Mouse (Mus musculus): ENCODE measurements at regions not wholly inside any gene's neighbourhood (a gene's known extent, or its start where the extent isn't known, plus 50 kb on each side); places are given as distances from the start of the nearest gene placed in this dataset.
"Not testable (repeated sequence)": the region's sequence is repeated elsewhere in the genome, so short reads cannot be mapped to it uniquely, and the experiment has no call there.

DNA sequence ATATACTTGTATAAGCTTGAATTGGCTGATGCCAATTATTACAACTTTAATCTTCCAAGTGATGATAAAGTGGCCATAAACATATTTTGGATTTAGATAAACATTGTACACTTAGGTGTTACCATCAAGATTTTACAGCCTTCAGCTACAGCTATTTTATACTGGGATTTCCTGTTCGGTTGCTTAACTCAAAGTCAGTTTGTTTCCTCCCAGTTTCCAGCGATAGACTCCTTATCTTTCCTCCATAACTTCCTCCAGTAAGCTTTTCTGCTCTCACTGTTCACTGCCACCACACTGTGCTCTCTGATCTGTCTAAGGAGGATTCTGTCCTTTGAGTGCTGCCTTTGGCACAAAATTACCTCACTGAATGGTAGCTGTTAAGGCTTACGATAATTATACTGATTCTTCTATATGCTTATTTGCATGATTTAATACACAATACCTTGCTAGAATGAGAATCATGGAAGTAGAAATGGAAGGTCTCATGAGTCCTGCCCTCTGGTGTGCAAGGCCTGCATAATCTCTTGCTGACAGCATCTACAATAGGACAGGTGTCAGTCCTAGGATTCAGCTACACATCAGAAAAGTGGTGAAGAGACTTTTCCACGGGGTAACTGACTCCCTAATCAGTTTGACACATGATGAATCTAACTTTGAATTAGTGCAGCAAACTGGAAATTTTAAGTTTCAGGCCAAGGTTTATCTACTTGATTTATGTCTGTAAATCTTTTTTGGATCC lies 503.0 kb downstream of the Dad1 start:
- Histone ChIP-seq H3K9ac (replicated peaks; ENCODE audit: low read length, poor library complexity, severe bottlenecking) (no peak overlapping the region), H3K27me3 (ENCODE audit: insufficient read depth, low read length) (no peaks in the 10 kb centered on the region), H3K4me2 (ENCODE audit: low read depth, low read length, poor library complexity, severe bottlenecking) (no peak overlapping the region), H3K36me3 (ENCODE audit: insufficient read depth, low read length) (no peaks in the 10 kb centered on the region), H3K4me3 (ENCODE audit: low read depth, low read length) (no peak overlapping the region), H3K27ac (ENCODE audit: low read depth, low read length) (no peak overlapping the region), H3K9me3 (ENCODE audit: low read length) (no peaks in the 10 kb centered on the region), H3K4me1 (ENCODE audit: insufficient read depth, low read length) (no peaks in the 10 kb centered on the region)
- ATAC-seq (ENCODE audit: low FRiP score) = no peak
- no peak for DNase-seq (ENCODE audit: low spot score)
- 72% methylated on average over 4 of the region's 4 CpGs for WGBS
- peak; percentile 20; the same call in 1 of the 2 replicates for TF ChIP-seq CTCF (IDR thresholded peaks at IDR 0.05)

DNA sequence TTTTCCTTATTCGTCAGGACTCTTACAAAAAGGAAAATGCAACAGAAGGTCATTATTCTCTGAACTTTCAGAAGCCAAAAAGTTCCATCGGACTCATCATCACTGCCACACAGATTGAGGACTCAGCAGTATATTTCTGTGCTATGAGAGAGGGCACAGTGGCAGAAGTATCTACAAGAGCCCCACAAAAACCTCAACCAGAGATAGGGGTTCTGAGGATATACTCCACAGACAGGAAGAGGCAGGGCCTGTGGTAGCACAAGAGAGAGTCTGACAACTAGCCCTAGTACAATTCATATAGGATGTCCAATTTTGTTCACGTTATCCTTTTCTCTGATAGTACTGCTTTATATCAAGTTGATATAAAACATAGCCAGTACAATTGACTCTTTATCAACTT lies 510.4 kb downstream of the Dad1 start:
- H3K27ac ChIP-seq (ENCODE audit: low read depth, low read length); H3K4me3 ChIP-seq (ENCODE audit: low read depth, low read length); H3K4me1 ChIP-seq (ENCODE audit: insufficient read depth, low read length); H3K4me2 ChIP-seq (ENCODE audit: low read depth, low read length, poor library complexity, severe bottlenecking); ATAC-seq (ENCODE audit: low FRiP score); H3K27me3 ChIP-seq (ENCODE audit: insufficient read depth, low read length); H3K9ac ChIP-seq (replicated peaks; ENCODE audit: low read length, poor library complexity, severe bottlenecking); DNase-seq (ENCODE audit: low spot score); H3K9me3 ChIP-seq (ENCODE audit: low read length); H3K36me3 ChIP-seq (ENCODE audit: insufficient read depth, low read length): not testable (repeated sequence)
- WGBS = 88% methylated on average over 3 of the region's 3 CpGs

DNA sequence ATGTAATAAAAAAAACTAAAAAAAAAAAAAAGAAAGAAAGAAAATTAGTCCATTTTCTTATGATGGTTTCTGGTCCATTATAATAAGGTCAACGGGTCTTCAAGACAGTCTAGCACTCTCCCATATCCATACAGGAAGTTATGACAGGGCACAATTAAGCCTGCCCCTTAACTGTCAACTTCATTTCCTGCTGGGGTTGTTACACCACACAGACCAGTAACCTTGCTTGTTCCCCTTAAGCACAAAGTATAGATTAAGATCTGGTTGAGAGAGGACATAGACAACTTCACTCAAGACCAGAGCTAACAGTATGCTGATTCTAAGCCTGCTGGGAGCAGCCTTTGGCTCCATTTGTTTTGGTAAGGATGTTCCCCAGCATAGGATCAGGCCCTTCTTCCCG lies 511.0 kb downstream of the Dad1 start:
- DNase-seq (ENCODE audit: low spot score); H3K27me3 ChIP-seq (ENCODE audit: insufficient read depth, low read length); H3K9me3 ChIP-seq (ENCODE audit: low read length); H3K36me3 ChIP-seq (ENCODE audit: insufficient read depth, low read length); H3K4me2 ChIP-seq (ENCODE audit: low read depth, low read length, poor library complexity, severe bottlenecking); H3K4me3 ChIP-seq (ENCODE audit: low read depth, low read length); H3K4me1 ChIP-seq (ENCODE audit: insufficient read depth, low read length); H3K27ac ChIP-seq (ENCODE audit: low read depth, low read length); H3K9ac ChIP-seq (replicated peaks; ENCODE audit: low read length, poor library complexity, severe bottlenecking); ATAC-seq (ENCODE audit: low FRiP score): not testable (repeated sequence)
- 84% methylated on average over 2 of the region's 2 CpGs for whole genome bisulfite sequencing

DNA sequence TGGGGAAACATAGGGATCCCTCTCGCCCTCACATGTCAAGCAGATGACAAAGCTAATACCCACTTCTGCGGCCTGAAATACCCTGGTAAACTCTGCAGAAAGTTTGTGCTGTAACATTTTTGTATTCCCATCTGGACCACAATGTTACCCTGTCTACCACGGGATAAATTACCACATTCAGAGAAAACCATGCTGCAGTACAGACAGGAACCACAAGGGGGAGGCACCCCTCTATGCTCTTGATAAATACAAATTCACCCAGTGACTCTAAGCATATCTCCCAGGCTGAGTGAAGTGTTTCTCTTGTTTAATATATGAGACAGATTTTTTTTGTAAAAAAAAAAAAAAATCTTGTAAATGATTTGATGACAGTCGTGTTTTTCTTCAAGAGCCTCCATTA lies 512.7 kb downstream of the Dad1 start:
- H3K27me3 ChIP-seq (ENCODE audit: insufficient read depth, low read length); ATAC-seq (ENCODE audit: low FRiP score): not testable (repeated sequence)
- WGBS = 48% methylated on average over 4 of the region's 4 CpGs

DNA sequence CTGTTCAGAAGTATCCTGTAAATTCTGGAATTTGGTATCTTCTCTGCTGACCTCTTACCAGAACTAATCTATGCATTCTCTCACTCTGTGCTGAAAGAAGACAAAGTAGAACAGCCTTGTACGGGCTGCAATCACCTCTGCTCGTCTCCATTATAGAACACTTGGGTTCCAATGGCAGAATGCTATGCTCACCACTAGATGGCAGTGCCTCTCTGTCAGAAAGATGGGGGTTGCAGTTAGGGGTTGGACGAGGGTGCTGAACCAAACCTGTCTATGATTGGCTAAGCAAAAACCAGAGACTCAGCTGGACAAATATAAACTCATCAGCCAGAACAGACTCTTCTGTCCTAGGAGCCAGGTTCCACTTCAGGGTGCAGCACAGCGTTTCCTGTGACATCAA lies 515.9 kb downstream of the Dad1 start:
- not testable (repeated sequence) for H3K4me1 ChIP-seq (ENCODE audit: insufficient read depth, low read length); H3K4me3 ChIP-seq (ENCODE audit: low read depth, low read length); H3K27me3 ChIP-seq (ENCODE audit: insufficient read depth, low read length); H3K36me3 ChIP-seq (ENCODE audit: insufficient read depth, low read length); H3K9me3 ChIP-seq (ENCODE audit: low read length); H3K27ac ChIP-seq (ENCODE audit: low read depth, low read length); H3K4me2 ChIP-seq (ENCODE audit: low read depth, low read length, poor library complexity, severe bottlenecking); H3K9ac ChIP-seq (replicated peaks; ENCODE audit: low read length, poor library complexity, severe bottlenecking); ATAC-seq (ENCODE audit: low FRiP score); DNase-seq (ENCODE audit: low spot score)
- peak; percentile 59 for TF ChIP-seq CTCF (IDR thresholded peaks at IDR 0.05)
- WGBS = 37% methylated on average over 4 of the region's 4 CpGs

More for the DNA sequence above, 512.7 kb downstream of the Dad1 start:
- H3K9me3 ChIP-seq (ENCODE audit: low read length); H3K9ac ChIP-seq (replicated peaks; ENCODE audit: low read length, poor library complexity, severe bottlenecking); H3K36me3 ChIP-seq (ENCODE audit: insufficient read depth, low read length); H3K4me3 ChIP-seq (ENCODE audit: low read depth, low read length); H3K4me1 ChIP-seq (ENCODE audit: insufficient read depth, low read length); H3K27ac ChIP-seq (ENCODE audit: low read depth, low read length); H3K4me2 ChIP-seq (ENCODE audit: low read depth, low read length, poor library complexity, severe bottlenecking): not testable (repeated sequence)
- TF ChIP-seq CTCF (IDR thresholded peaks at IDR 0.05) = peak; percentile 63
- DNase-seq (ENCODE audit: low spot score) = peak; percentile 21

DNA sequence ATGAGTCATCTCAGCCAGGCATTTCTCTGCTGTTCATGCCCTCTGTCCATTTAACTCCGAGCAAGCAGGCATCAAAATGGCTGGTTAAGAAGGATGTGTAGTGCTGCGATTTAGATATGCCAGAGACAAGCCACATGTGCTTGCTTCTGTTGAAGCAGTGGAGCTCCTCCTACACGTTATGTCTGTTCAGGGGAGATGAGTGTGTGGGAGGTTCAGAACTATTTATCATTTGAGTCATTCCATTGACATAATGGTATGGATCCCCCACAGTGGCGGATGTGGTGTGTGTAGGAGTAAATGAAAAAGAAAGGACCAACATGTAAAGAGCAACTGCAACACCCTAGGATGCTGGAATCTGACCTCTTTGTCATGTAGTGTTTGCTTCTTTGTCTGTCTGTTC lies 517.6 kb downstream of the Dad1 start:
- not testable (repeated sequence) for H3K27ac ChIP-seq (ENCODE audit: low read depth, low read length); H3K36me3 ChIP-seq (ENCODE audit: insufficient read depth, low read length); DNase-seq (ENCODE audit: low spot score); H3K9me3 ChIP-seq (ENCODE audit: low read length); H3K27me3 ChIP-seq (ENCODE audit: insufficient read depth, low read length); H3K9ac ChIP-seq (replicated peaks; ENCODE audit: low read length, poor library complexity, severe bottlenecking); H3K4me3 ChIP-seq (ENCODE audit: low read depth, low read length); H3K4me2 ChIP-seq (ENCODE audit: low read depth, low read length, poor library complexity, severe bottlenecking); ATAC-seq (ENCODE audit: low FRiP score); H3K4me1 ChIP-seq (ENCODE audit: insufficient read depth, low read length)
- WGBS = 74% methylated on average over 4 of the region's 4 CpGs

DNA sequence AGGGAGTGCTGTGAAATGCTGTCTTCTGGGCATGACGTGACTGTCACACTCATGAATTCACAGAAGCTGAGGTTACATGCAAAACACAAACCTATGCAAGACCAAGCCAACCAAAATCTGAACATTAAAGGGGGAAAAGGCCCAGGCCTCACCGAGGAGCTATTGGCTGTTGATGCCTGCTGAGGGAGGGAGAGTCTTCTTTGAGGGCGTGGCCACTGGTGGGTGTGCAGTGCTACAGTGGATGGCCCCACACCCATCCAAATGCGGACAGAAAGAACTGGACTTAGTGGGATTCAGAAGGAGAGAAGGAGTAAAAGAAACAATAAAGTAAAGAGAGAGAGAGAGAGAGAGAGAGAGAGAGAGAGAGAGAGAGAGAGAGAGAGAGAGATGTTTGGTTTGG lies 522.3 kb downstream of the Dad1 start:
- H3K4me3 ChIP-seq (ENCODE audit: low read depth, low read length); H3K9me3 ChIP-seq (ENCODE audit: low read length); H3K4me1 ChIP-seq (ENCODE audit: insufficient read depth, low read length); ATAC-seq (ENCODE audit: low FRiP score); H3K36me3 ChIP-seq (ENCODE audit: insufficient read depth, low read length); H3K9ac ChIP-seq (replicated peaks; ENCODE audit: low read length, poor library complexity, severe bottlenecking); H3K27ac ChIP-seq (ENCODE audit: low read depth, low read length); H3K27me3 ChIP-seq (ENCODE audit: insufficient read depth, low read length); H3K4me2 ChIP-seq (ENCODE audit: low read depth, low read length, poor library complexity, severe bottlenecking); DNase-seq (ENCODE audit: low spot score): not testable (repeated sequence)
- no CpG with 5 or more reads among the region's 4 CpGs for WGBS

DNA sequence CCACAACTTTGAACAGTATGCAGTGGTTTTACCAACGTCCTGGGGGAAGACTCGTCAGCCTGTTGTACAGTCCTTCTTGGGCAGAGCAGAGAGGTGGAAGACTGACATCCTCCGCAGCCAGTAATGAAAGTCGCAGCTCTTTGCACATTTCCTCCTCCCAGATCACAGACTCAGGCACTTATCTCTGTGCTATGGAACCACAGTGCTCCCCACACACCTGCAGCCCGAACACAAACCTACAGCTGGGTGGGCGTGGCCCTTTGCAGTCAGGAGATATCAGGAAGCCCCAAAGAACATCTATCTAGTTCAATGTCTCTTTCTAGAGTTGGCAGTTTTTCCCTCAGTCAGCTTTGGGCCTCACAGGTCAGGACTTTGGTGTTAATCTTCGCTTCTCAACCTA lies 524.0 kb downstream of the Dad1 start:
- not testable (repeated sequence) for H3K4me2 ChIP-seq (ENCODE audit: low read depth, low read length, poor library complexity, severe bottlenecking); ATAC-seq (ENCODE audit: low FRiP score); H3K36me3 ChIP-seq (ENCODE audit: insufficient read depth, low read length); H3K9ac ChIP-seq (replicated peaks; ENCODE audit: low read length, poor library complexity, severe bottlenecking); H3K4me3 ChIP-seq (ENCODE audit: low read depth, low read length); H3K27me3 ChIP-seq (ENCODE audit: insufficient read depth, low read length); H3K27ac ChIP-seq (ENCODE audit: low read depth, low read length); H3K9me3 ChIP-seq (ENCODE audit: low read length); DNase-seq (ENCODE audit: low spot score); H3K4me1 ChIP-seq (ENCODE audit: insufficient read depth, low read length)
- WGBS = no CpG with 5 or more reads among the region's 7 CpGs

DNA sequence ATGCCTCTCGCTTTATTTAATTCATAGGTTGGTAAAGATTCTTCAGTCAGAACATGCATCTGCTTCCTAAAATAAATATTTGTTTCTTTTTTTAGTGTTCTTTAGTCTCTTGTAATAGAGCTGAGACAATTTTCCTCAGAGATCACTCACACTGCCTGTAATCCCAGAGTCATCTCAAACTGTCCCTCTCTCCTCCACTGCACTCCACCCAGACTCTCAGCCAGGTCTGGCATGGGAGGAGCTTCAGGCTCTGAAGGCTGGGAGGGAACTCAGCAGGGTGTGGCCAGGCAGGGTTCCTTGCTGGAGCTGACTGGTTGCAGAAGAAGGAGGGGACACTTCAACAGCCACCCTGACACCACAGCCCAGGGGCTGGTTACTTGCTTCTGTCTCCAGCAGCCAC lies 524.8 kb downstream of the Dad1 start:
- H3K4me2 ChIP-seq (ENCODE audit: low read depth, low read length, poor library complexity, severe bottlenecking); H3K4me1 ChIP-seq (ENCODE audit: insufficient read depth, low read length); ATAC-seq (ENCODE audit: low FRiP score); H3K9me3 ChIP-seq (ENCODE audit: low read length); H3K4me3 ChIP-seq (ENCODE audit: low read depth, low read length); H3K27ac ChIP-seq (ENCODE audit: low read depth, low read length); DNase-seq (ENCODE audit: low spot score); H3K9ac ChIP-seq (replicated peaks; ENCODE audit: low read length, poor library complexity, severe bottlenecking); H3K36me3 ChIP-seq (ENCODE audit: insufficient read depth, low read length); H3K27me3 ChIP-seq (ENCODE audit: insufficient read depth, low read length): not testable (repeated sequence)
- WGBS = no CpG with 5 or more reads among the region's 1 CpGs

Measured in midbrain, postnatal 0 days (tissue).